Mouse (Mus musculus): ENCODE data around the gene Pkn1. TPM values are rescaled to one million over a fixed set of nuclear protein-coding genes. Genes with fewer than 3 reads are reported as not detected.

Gene Pkn1
- total RNA-seq, 1 experiment = 24.7 TPM

DNA sequence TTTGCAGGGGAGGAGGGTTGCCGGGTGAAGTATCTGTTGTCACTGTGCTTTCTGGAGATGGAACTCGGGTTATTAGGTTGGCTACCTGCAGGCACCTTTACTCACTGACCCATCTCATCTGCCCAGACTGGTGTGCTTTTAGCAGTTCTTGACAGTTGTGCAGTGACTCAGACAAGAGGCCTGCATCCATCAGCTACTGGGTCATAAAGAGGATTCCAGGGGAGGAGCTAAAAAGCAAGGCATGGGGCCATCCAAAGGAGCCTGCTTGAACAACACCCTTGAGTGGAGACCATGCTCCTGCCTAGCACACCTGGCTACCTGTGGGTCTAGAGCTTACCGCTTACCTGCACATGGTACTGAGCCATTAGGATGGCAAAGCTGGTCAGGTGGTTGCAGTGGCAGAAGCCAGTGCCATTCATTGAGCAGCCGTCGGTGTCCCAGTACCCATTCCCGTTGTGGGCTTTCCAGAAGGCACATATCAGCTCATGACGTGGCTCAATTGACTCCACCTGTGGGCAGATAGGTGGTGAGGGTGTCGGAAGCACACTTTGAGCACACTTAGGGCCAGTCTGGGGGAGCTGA, 26.6 kb upstream of the Pkn1 start:
- Histone ChIP-seq H3K9me3 (ENCODE audit: control insufficient read depth, insufficient read depth, low read depth, low read length) (no peaks in the 10 kb centered on the region), H3K9ac (ENCODE audit: insufficient read depth, low read depth, low read length, poor library complexity, severe bottlenecking) (no peak overlapping the region), H3K36me3 (ENCODE audit: control insufficient read depth, insufficient read depth, low read length, poor library complexity, severe bottlenecking) (peaks cover 83% of the 10 kb centered on the region), H3K27ac (ENCODE audit: insufficient read depth, low read depth, low read length, poor library complexity, severe bottlenecking) (no peak overlapping the region), H3K4me3 (ENCODE audit: insufficient read depth in 1 of 2, low read depth in 1 of 2, low read length in 2 of 2, poor library complexity in 1 of 2, severe bottlenecking in 1 of 2) (no peak overlapping the region), H3K4me1 (ENCODE audit: control insufficient read depth in 2 of 2, insufficient read depth in 2 of 2, low read length in 2 of 2, poor library complexity in 1 of 2) (peaks cover 0 to 7% of the 10 kb centered on the region in 2 experiments; a peak in 1 of 4 replicates)
- TF ChIP-seq ZNF384 (IDR thresholded peaks at IDR 0.05; ENCODE audit: low read depth, low read length) = no peak
- in situ Hi-C loops (cut with MboI; ENCODE audit: low sequenced_read_pairs in 2 of 2, unreplicated experiment in 2 of 2) = no loop called here
- no peak for DNase-seq (ENCODE audit: low read depth, low spot score)

DNA sequence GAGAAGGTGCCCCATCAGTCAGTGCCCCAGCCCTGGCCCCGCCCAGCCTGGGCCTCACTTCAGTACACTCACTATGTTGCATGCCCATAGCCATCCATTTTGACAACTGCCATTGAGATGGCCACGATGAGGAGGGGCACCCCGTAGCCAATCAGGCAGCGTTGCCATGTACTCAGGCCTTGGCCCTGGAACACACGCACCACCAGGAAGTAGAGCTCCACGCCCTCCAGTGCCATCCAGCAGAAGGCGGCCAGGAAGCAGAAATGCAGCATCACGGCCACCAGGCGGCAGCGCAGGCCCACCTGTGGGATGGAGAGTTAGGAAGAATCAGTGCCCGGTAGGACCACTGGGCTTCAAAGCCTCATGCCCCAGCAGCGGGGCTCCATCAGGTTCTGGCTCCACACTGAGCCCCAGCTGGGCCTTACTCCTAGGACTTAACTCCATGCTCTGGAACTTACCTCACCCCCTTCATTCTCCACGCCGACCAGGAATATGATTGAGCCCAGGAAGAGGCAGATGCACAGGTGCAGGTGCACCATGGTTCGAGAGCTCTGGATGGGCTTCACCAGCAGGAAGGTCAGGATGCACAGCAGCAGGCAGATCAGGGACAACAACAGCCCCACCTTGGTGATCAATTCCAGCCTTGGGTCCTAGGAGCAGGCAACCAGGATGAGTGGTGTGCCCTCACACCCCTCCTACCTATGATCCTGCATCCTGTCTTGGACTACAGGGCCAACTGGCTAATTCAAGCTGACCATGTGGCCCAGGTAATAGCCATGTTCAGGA, 25.9 kb upstream of the Pkn1 start:
- in situ Hi-C loops (cut with MboI; ENCODE audit: low sequenced_read_pairs in 2 of 2, unreplicated experiment in 2 of 2) = no loop called here
- H3K27ac ChIP-seq (ENCODE audit: insufficient read depth, low read depth, low read length, poor library complexity, severe bottlenecking) = no peak overlapping the region; the same call in 1 of the 2 replicates
- no peaks in the 10 kb centered on the region for H3K9me3 ChIP-seq (ENCODE audit: control insufficient read depth, insufficient read depth, low read depth, low read length)
- H3K4me3 ChIP-seq (ENCODE audit: insufficient read depth in 1 of 2, low read depth in 1 of 2, low read length in 2 of 2, poor library complexity in 1 of 2, severe bottlenecking in 1 of 2) = no peak overlapping the region
- peaks cover 0 to 7% of the 10 kb centered on the region in 2 experiments; a peak in 1 of 4 replicates for H3K4me1 ChIP-seq (ENCODE audit: control insufficient read depth in 2 of 2, insufficient read depth in 2 of 2, low read length in 2 of 2, poor library complexity in 1 of 2)
- no peak overlapping the region for H3K9ac ChIP-seq (ENCODE audit: insufficient read depth, low read depth, low read length, poor library complexity, severe bottlenecking)
- TF ChIP-seq ZC3H11A (IDR thresholded peaks at IDR 0.05; ENCODE audit: borderline replicate concordance, low read depth, low read length) (peak; percentile 57; the same call in 1 of the 2 replicates), CHD2 (IDR thresholded peaks at IDR 0.05; ENCODE audit: low read depth, low read length) (no peak), HCFC1 (IDR thresholded peaks at IDR 0.05; ENCODE audit: borderline replicate concordance, insufficient read depth, low read length) (0 out of 2 replicates have a peak, but pooled peaks have one; percentile 40), ZNF384 (IDR thresholded peaks at IDR 0.05; ENCODE audit: low read depth, low read length) (no peak), MAFK (IDR thresholded peaks at IDR 0.05; ENCODE audit: insufficient read depth, low read depth, low read length) (no peak)
- H3K36me3 ChIP-seq (ENCODE audit: control insufficient read depth, insufficient read depth, low read length, poor library complexity, severe bottlenecking) = peaks cover 83% of the 10 kb centered on the region
- DNase-seq (ENCODE audit: low read depth, low spot score) = peak; percentile 68

DNA sequence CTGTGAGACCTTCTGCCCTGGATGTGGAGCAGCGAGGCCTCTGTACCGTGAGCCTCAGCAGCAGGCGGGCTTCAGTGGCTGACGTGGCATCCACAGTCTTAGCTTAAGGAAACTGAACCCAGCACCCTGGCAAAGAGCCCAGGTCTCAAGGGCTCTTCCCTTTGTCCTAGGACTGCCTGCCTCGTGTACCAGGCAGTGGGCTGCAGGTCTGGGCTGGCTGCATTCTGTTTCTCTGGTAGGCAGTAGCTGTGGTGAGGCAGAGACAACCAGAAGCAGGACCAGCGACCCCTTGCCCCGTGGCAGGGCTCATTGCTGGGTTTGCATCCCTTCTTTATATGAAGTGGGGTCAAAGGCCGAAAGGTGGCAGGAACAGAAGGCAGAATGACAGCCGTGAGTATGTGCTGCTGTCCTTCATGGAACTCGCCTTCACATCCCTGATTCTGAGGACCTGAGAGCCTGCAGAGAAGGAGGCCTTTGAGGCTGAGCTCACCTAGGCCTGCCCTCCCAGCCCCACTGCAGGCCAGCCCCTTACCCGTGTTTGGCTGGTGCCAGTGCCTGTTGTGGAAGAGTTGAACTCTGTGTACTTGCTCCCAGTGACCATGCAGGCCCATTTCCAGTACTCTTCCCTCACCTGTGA, 24.6 kb upstream of the Pkn1 start:
- Histone ChIP-seq H3K4me1 (ENCODE audit: control insufficient read depth in 2 of 2, insufficient read depth in 2 of 2, low read length in 2 of 2, poor library complexity in 1 of 2) (peaks cover 0 to 7% of the 10 kb centered on the region in 2 experiments; a peak in 1 of 4 replicates), H3K4me3 (ENCODE audit: insufficient read depth in 1 of 2, low read depth in 1 of 2, low read length in 2 of 2, poor library complexity in 1 of 2, severe bottlenecking in 1 of 2) (no peak overlapping the region), H3K27ac (ENCODE audit: insufficient read depth, low read depth, low read length, poor library complexity, severe bottlenecking) (no peak overlapping the region), H3K9me3 (ENCODE audit: control insufficient read depth, insufficient read depth, low read depth, low read length) (no peaks in the 10 kb centered on the region), H3K36me3 (ENCODE audit: control insufficient read depth, insufficient read depth, low read length, poor library complexity, severe bottlenecking) (peaks cover 85% of the 10 kb centered on the region), H3K9ac (ENCODE audit: insufficient read depth, low read depth, low read length, poor library complexity, severe bottlenecking) (no peak overlapping the region)
- no peak for TF ChIP-seq MAFK (IDR thresholded peaks at IDR 0.05; ENCODE audit: insufficient read depth, low read depth, low read length)
- TF ChIP-seq CHD2 (IDR thresholded peaks at IDR 0.05; ENCODE audit: low read depth, low read length) = no peak
- TF ChIP-seq HCFC1 (IDR thresholded peaks at IDR 0.05; ENCODE audit: borderline replicate concordance, insufficient read depth, low read length) = no peak
- TF ChIP-seq ZNF384 (IDR thresholded peaks at IDR 0.05; ENCODE audit: low read depth, low read length) = no peak
- TF ChIP-seq ZC3H11A (IDR thresholded peaks at IDR 0.05; ENCODE audit: borderline replicate concordance, low read depth, low read length) = no peak
- in situ Hi-C loops (cut with MboI; ENCODE audit: low sequenced_read_pairs in 2 of 2, unreplicated experiment in 2 of 2) = no loop called here
- no peak for DNase-seq (ENCODE audit: low read depth, low spot score)

DNA sequence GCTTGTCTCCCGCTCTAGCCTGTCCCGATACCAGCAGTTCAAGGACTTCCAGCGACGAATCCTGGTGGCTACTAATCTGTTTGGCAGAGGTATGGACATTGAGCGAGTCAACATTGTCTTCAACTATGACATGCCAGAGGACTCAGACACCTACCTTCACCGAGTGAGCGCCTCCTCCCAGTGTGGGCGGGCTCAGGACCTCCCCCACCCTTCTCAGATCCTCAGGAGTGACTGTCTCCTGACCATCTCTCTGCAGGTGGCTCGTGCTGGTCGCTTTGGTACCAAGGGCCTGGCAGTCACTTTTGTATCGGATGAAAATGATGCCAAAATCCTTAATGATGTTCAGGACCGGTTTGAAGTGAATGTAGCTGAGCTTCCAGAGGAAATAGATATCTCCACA, 23.7 kb upstream of the Pkn1 start:
- H3K4me1 ChIP-seq (ENCODE audit: control insufficient read depth in 2 of 2, insufficient read depth in 2 of 2, low read length in 2 of 2, poor library complexity in 1 of 2) = peaks cover 2 to 7% of the 10 kb centered on the region in 2 experiments; a peak in 1 of 4 replicates
- H3K9ac ChIP-seq (ENCODE audit: insufficient read depth, low read depth, low read length, poor library complexity, severe bottlenecking) = no peak overlapping the region
- peaks cover 75% of the 10 kb centered on the region for H3K36me3 ChIP-seq (ENCODE audit: control insufficient read depth, insufficient read depth, low read length, poor library complexity, severe bottlenecking)
- no peak for DNase-seq (ENCODE audit: low read depth, low spot score)
- H3K27ac ChIP-seq (ENCODE audit: insufficient read depth, low read depth, low read length, poor library complexity, severe bottlenecking) = no peak overlapping the region
- TF ChIP-seq CHD2 (IDR thresholded peaks at IDR 0.05; ENCODE audit: low read depth, low read length) (no peak), MAFK (IDR thresholded peaks at IDR 0.05; ENCODE audit: insufficient read depth, low read depth, low read length) (no peak), HCFC1 (IDR thresholded peaks at IDR 0.05; ENCODE audit: borderline replicate concordance, insufficient read depth, low read length) (no peak), ZC3H11A (IDR thresholded peaks at IDR 0.05; ENCODE audit: borderline replicate concordance, low read depth, low read length) (no peak), ZNF384 (IDR thresholded peaks at IDR 0.05; ENCODE audit: low read depth, low read length) (no peak)
- no peaks in the 10 kb centered on the region for H3K9me3 ChIP-seq (ENCODE audit: control insufficient read depth, insufficient read depth, low read depth, low read length)
- in situ Hi-C loops (cut with MboI; ENCODE audit: low sequenced_read_pairs in 2 of 2, unreplicated experiment in 2 of 2) = no loop called here
- no peak overlapping the region for H3K4me3 ChIP-seq (ENCODE audit: insufficient read depth in 1 of 2, low read depth in 1 of 2, low read length in 2 of 2, poor library complexity in 1 of 2, severe bottlenecking in 1 of 2)

Measured in ES-E14 (cell line).